Mouse (Mus musculus): ENCODE data around the gene Nutf2-ps1. TPM values are rescaled to one million over a fixed set of nuclear protein-coding genes. Genes with fewer than 3 reads are reported as not detected.
"Not testable (repeated sequence)": the region's sequence is repeated elsewhere in the genome, so short reads cannot be mapped to it uniquely, and the experiment has no call there.

The Nutf2-ps1 gene
- total and polyA plus RNA-seq, 2 experiments from 2014 or later, result 94.6 to 160 TPM

- under 1% methylated on average over 68 of the region's 70 CpGs for WGBS
- peaks cover 7% of the 10 kb centered on the region for H3K4me1 ChIP-seq (ENCODE audit: insufficient read depth, low read length)
- H3K9ac ChIP-seq (replicated peaks; ENCODE audit: low read length, poor library complexity, severe bottlenecking), result peak within 1 kb of the TSS; percentile 66
- H3K36me3 ChIP-seq (ENCODE audit: insufficient read depth, low read length), result no peaks in the 10 kb centered on the region
- H3K4me2 ChIP-seq (ENCODE audit: low read depth, low read length, poor library complexity, severe bottlenecking), result peak within 1 kb of the TSS; percentile 90
- TF ChIP-seq CTCF (IDR thresholded peaks at IDR 0.05), result peak; percentile 86
- H3K27me3 ChIP-seq (ENCODE audit: insufficient read depth, low read length), result no peaks in the 10 kb centered on the region
- peak; percentile 99 for DNase-seq (ENCODE audit: low spot score)
- ATAC-seq (ENCODE audit: low FRiP score), result peak; percentile 96
- H3K4me3 ChIP-seq (ENCODE audit: low read depth, low read length), result peak within 1 kb of the TSS; percentile 62
- peak within 1 kb of the TSS; percentile 91 for H3K27ac ChIP-seq (ENCODE audit: low read depth, low read length)
- no peaks in the 10 kb centered on the region for H3K9me3 ChIP-seq (ENCODE audit: low read length)
Measured at GRCm38 (mm10) chr19:53599757-53600539, 11.1 kb upstream of the Nutf2-ps1 start, which contains the start of gene Smc3. Smc3 (plus strand) TSS chr19:53600398.

DNA sequence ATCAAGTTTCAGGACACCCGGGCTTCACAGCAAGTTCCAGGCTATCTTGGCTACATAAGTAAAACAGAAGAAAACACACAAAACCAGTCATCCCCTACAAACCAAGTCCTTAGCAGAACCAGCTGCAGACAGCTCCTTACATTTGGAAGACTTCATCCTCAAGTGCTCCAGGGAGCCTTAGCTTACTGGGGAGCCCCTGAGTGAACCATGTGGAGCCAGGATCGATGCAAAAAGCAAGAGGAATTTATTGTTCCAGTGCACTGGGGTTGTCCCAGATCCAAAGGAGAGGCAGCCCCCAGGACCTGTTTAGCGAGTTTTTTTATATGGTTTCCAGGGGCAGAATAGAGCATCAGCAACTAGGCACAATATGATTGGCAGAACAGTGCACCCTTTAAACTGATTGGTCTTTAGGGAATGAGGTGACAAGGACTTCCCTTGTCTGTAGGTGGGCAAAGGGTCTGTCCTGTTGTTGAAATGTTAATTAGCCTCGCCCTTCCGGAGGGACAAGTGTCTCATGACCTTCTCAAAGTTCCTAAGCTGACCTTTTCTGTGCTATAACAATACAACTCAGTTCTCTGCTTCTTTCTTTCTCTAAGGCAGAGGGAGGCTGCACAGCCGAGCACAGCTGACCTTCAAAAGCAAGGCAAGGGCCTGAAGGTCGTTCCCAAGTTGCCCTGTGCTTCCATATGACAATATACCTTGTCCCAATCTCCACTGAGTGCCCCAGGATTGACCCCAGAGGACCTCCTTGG lies 8.0 kb upstream of the Nutf2-ps1 start:
- Histone ChIP-seq H3K9ac (replicated peaks; ENCODE audit: low read length, poor library complexity, severe bottlenecking) (no peak overlapping the region), H3K36me3 (ENCODE audit: insufficient read depth, low read length) (no peaks in the 10 kb centered on the region), H3K4me2 (ENCODE audit: low read depth, low read length, poor library complexity, severe bottlenecking) (no peak overlapping the region), H3K27ac (ENCODE audit: low read depth, low read length) (no peak overlapping the region), H3K4me1 (ENCODE audit: insufficient read depth, low read length) (peaks cover 2% of the 10 kb centered on the region; the same call in 1 of the 2 replicates), H3K9me3 (ENCODE audit: low read length) (no peaks in the 10 kb centered on the region), H3K27me3 (ENCODE audit: insufficient read depth, low read length) (no peaks in the 10 kb centered on the region), H3K4me3 (ENCODE audit: low read depth, low read length) (no peak overlapping the region)
- DNase-seq (ENCODE audit: low spot score), result no peak
- no peak for ATAC-seq (ENCODE audit: low FRiP score)
- no peak for TF ChIP-seq CTCF (IDR thresholded peaks at IDR 0.05)
- 61% methylated on average over 7 of the region's 7 CpGs for WGBS

- not testable (repeated sequence) for H3K9ac ChIP-seq (replicated peaks; ENCODE audit: low read length, poor library complexity, severe bottlenecking)
- WGBS, result 90% methylated on average over 3 of the region's 3 CpGs
Measured at GRCm38 (mm10) chr19:53587686-53588085, 1.2 kb downstream of the Nutf2-ps1 start.

GRCm38 (mm10) chr19:53580271-53580670 lies 8.6 kb downstream of the Nutf2-ps1 start:
- ATAC-seq (ENCODE audit: low FRiP score); H3K27ac ChIP-seq (ENCODE audit: low read depth, low read length); H3K27me3 ChIP-seq (ENCODE audit: insufficient read depth, low read length); DNase-seq (ENCODE audit: low spot score); H3K4me2 ChIP-seq (ENCODE audit: low read depth, low read length, poor library complexity, severe bottlenecking); H3K36me3 ChIP-seq (ENCODE audit: insufficient read depth, low read length); H3K9me3 ChIP-seq (ENCODE audit: low read length); H3K4me1 ChIP-seq (ENCODE audit: insufficient read depth, low read length); H3K9ac ChIP-seq (replicated peaks; ENCODE audit: low read length, poor library complexity, severe bottlenecking); H3K4me3 ChIP-seq (ENCODE audit: low read depth, low read length): not testable (repeated sequence)
- WGBS, result 85% methylated on average over 8 of the region's 8 CpGs

More at GRCm38 (mm10) chr19:53587686-53588085, 1.2 kb downstream of the Nutf2-ps1 start:
- not testable (repeated sequence) for DNase-seq (ENCODE audit: low spot score); H3K36me3 ChIP-seq (ENCODE audit: insufficient read depth, low read length); H3K9me3 ChIP-seq (ENCODE audit: low read length); H3K27me3 ChIP-seq (ENCODE audit: insufficient read depth, low read length); ATAC-seq (ENCODE audit: low FRiP score); H3K4me2 ChIP-seq (ENCODE audit: low read depth, low read length, poor library complexity, severe bottlenecking); H3K27ac ChIP-seq (ENCODE audit: low read depth, low read length); H3K4me1 ChIP-seq (ENCODE audit: insufficient read depth, low read length); H3K4me3 ChIP-seq (ENCODE audit: low read depth, low read length)

GRCm38 (mm10) chr19:53578597-53579252 lies 10.1 kb downstream of the Nutf2-ps1 start:
- Histone ChIP-seq H3K27ac (ENCODE audit: low read depth, low read length) (no peak overlapping the region), H3K4me1 (ENCODE audit: insufficient read depth, low read length) (peaks cover 3% of the 10 kb centered on the region; the same call in 1 of the 2 replicates), H3K9ac (replicated peaks; ENCODE audit: low read length, poor library complexity, severe bottlenecking) (no peak overlapping the region), H3K4me2 (ENCODE audit: low read depth, low read length, poor library complexity, severe bottlenecking) (no peak overlapping the region), H3K27me3 (ENCODE audit: insufficient read depth, low read length) (no peaks in the 10 kb centered on the region), H3K36me3 (ENCODE audit: insufficient read depth, low read length) (no peaks in the 10 kb centered on the region), H3K9me3 (ENCODE audit: low read length) (no peaks in the 10 kb centered on the region), H3K4me3 (ENCODE audit: low read depth, low read length) (no peak overlapping the region)
- 13% methylated on average over 8 of the region's 8 CpGs for WGBS
- ATAC-seq (ENCODE audit: low FRiP score) (no peak), DNase-seq (ENCODE audit: low spot score) (peak; percentile 90)
- TF ChIP-seq CTCF (IDR thresholded peaks at IDR 0.05), result peak; percentile 95

Data from midbrain, postnatal 0 days (tissue).